Mouse (Mus musculus) neural tube, embryonic 12.5 days (tissue): ENCODE measurements at regions not wholly inside any gene's neighbourhood (a gene's known extent, or its start where the extent isn't known, plus 50 kb on each side); places are given as distances from the start of the nearest gene placed in this dataset.

Experiments
- ATAC-seq: fragments of 200-750 bp; cut with Nextera tagmentation; 2 replicates; pipeline ENCODE4 v1.8.0; 2017; ENCODE audit warnings: low read depth, mild to moderate bottlenecking, moderate TSS enrichment, moderate library complexity; ENCODE audit not compliant: low FRiP score
- H3K27ac ChIP-seq: fragments of 300-500 bp; sonication (generic); 2 replicates; pipeline ENCODE4 v1.5.1; 2016
- H3K27me3 ChIP-seq: fragments of 300-500 bp; sonication (generic); replicated peaks from 2 replicates; pipeline ENCODE4 v1.6.1; 2016; ENCODE audit warnings: mild to moderate bottlenecking
- H3K36me3 ChIP-seq: fragments of 300-500 bp; sonication (generic); 2 replicates; pipeline ENCODE4 v1.6.1; 2016; ENCODE audit warnings: mild to moderate bottlenecking
- H3K4me1 ChIP-seq: fragments of 300-500 bp; sonication (generic); 2 replicates; pipeline ENCODE4 v1.6.1; 2016
- H3K4me2 ChIP-seq: fragments of 300-500 bp; sonication (generic); replicated peaks from 2 replicates; pipeline ENCODE4 v1.6.1; 2016; ENCODE audit warnings: mild to moderate bottlenecking
- H3K4me3 ChIP-seq: fragments of 300-500 bp; sonication (generic); 2 replicates; pipeline ENCODE4 v1.5.1; 2016
- H3K9ac ChIP-seq: fragments of 300-500 bp; sonication (generic); 2 replicates; pipeline ENCODE4 v1.6.1; 2016; ENCODE audit warnings: mild to moderate bottlenecking
- H3K9me3 ChIP-seq: fragments of 300-500 bp; sonication (generic); 2 replicates; pipeline ENCODE4 v1.6.1; 2016; ENCODE audit warnings: mild to moderate bottlenecking
- WGBS: fragments of 180-500 bp; shearing (Covaris S2); methylation state at CpG from one replicate; pipeline ENCODE4 v1.1.7; 2016; 5-methylcytosine and 5-hydroxymethylcytosine counted together

DNA sequence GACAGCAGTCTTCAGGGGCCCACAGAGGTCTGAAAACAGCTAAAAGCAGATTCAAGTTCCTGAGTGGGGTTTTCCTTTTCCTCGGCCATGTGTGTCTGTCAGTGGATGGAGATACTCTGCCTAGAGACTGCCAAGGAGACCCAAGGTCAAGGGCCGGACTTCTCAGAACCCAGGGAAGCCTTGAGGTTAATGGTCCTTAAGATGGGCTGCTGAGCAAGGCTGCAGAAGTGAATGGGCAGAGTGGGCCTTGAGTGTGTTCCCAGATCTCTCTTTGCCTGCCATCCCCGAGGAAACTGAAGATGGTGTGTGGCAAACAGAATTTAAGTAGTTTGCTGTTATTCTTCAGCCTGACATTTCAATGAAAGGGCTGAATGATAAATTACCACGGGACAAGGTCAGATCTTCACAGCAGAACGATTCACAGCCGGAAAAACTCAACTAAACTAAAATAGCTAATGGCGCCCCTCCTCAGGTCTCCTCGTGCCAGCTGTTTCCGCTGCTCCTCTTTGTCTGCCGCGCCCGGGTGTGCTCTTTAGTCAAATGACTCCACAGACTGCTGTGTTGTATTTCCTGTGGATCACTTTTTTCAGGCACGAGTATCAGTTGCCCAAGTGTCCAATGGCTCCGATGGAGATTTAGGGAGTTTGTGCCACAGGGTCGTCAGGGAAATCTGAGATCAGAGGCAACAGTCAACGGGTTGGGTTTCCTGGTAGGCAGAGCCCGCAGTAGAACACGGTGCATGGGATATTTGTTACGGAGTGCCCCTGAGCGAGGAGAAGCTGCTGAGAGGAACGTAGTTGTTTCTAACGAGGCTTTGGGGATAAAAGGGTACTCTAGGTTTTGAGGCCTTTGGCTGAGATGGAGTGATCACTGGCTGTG, 93.5 kb upstream of the Tut7 start:
- H3K9ac ChIP-seq = no peak overlapping the region
- no peaks in the 10 kb centered on the region for H3K27me3 ChIP-seq
- H3K9me3 ChIP-seq = no peaks in the 10 kb centered on the region
- H3K4me2 ChIP-seq = no peak overlapping the region
- H3K4me1 ChIP-seq = 0 out of 2 replicates have a peak, but pooled peaks cover 7% of the 10 kb centered on the region
- ATAC-seq = no peak
- 56% methylated on average over 22 of the region's 22 CpGs for WGBS
- no peak overlapping the region for H3K4me3 ChIP-seq
- no peaks in the 10 kb centered on the region for H3K36me3 ChIP-seq
- no peak overlapping the region for H3K27ac ChIP-seq

- Histone ChIP-seq H3K27me3 (no peaks in the 10 kb centered on the region), H3K4me3 (no peak overlapping the region), H3K9ac (no peak overlapping the region), H3K27ac (no peak overlapping the region), H3K4me2 (no peak overlapping the region), H3K4me1 (peaks cover 8% of the 10 kb centered on the region; the same call in 1 of the 2 replicates), H3K9me3 (no peaks in the 10 kb centered on the region), H3K36me3 (no peaks in the 10 kb centered on the region)
- ATAC-seq = no peak
- WGBS = 72% methylated on average over 7 of the region's 7 CpGs
Observed at GRCm38 (mm10) chr13:59915734-59916133, 92.8 kb upstream of the Tut7 start.

- H3K4me1 ChIP-seq = peaks cover 8% of the 10 kb centered on the region; the same call in 1 of the 2 replicates
- H3K4me2 ChIP-seq = no peak overlapping the region
- H3K9ac ChIP-seq = no peak overlapping the region
- no peaks in the 10 kb centered on the region for H3K27me3 ChIP-seq
- no peaks in the 10 kb centered on the region for H3K36me3 ChIP-seq
- WGBS = 20% methylated on average over 8 of the region's 8 CpGs
- H3K9me3 ChIP-seq = no peaks in the 10 kb centered on the region
- H3K27ac ChIP-seq = no peak overlapping the region; the same call in 1 of the 2 replicates
- H3K4me3 ChIP-seq = no peak overlapping the region
- peak; percentile 63; the same call in 1 of the 2 replicates for ATAC-seq
Observed at GRCm38 (mm10) chr13:59910179-59911071, 87.5 kb upstream of the Tut7 start.

DNA sequence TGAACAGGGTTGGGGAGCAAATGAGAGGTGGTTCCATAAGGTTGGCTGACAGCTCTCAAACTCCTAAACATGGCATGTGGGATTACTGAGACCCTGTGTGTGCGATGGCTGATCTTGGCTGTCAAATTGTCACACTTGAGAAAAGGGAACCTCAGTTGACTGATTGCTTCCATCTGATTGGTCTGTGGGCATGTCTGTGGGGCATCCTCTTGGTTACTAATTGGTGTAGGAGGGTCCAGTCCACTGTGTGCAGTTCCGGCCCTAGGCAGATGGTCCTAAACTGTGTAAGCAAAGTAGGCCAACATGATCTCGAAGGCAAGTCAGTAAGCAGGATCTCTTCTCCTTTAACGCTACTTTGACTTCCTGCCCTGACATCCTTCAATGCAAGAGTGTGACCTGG, 86.5 kb upstream of the Tut7 start:
- Histone ChIP-seq H3K27me3 (no peaks in the 10 kb centered on the region), H3K4me1 (peaks cover 8% of the 10 kb centered on the region; the same call in 1 of the 2 replicates), H3K9me3 (no peaks in the 10 kb centered on the region), H3K9ac (no peak overlapping the region), H3K4me3 (no peak overlapping the region), H3K36me3 (no peaks in the 10 kb centered on the region), H3K27ac (no peak overlapping the region), H3K4me2 (no peak overlapping the region)
- ATAC-seq = no peak
- 88% methylated on average over 4 of the region's 4 CpGs for WGBS

DNA sequence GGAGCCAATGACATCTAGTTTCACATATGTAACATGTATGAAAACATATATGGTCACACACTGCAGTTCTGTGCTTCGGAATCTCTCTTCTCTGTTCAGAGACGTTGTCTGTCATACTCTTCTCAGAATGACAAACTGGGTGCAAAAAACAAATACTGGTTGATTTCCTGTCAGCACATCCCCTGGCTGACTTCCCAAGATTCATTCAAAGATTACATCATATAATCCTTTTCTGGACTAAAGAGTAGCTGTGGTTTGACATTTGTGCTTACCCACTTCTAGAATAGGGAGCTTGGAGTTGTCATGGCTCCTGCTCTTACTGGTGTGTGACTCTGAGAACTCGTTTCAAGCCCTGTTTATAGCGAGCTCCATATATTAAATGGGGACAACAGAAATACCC, 85.8 kb upstream of the Tut7 start:
- Histone ChIP-seq H3K27me3 (no peaks in the 10 kb centered on the region), H3K4me2 (no peak overlapping the region), H3K9me3 (no peaks in the 10 kb centered on the region), H3K4me1 (peaks cover 8% of the 10 kb centered on the region; the same call in 1 of the 2 replicates), H3K9ac (no peak overlapping the region), H3K36me3 (no peaks in the 10 kb centered on the region), H3K27ac (no peak overlapping the region), H3K4me3 (no peak overlapping the region)
- 90% methylated on average over 4 of the region's 4 CpGs for whole genome bisulfite sequencing
- ATAC-seq = no peak

DNA sequence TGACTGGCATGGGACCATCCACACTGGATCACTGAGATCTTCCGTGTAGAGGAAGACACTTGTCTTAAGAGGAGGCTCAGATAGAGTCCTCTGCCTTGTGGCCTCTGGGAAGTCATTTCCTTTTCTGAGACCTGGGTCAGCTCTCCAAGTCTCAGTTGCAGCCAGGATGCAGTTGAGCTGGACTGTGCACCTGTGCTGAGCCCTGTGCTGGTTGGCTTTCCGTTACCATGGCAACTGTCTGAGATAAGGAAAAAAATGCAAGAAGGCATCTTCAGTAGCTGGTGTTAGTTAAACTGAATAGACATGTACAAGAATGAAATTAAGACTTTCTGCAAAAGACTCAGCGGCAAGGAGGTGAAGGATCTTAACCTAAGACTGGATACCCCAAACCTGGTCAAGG, 82.5 kb upstream of the Tut7 start:
- Histone ChIP-seq H3K4me3 (no peak overlapping the region), H3K36me3 (no peaks in the 10 kb centered on the region), H3K9ac (no peak overlapping the region), H3K4me2 (no peak overlapping the region), H3K27me3 (no peaks in the 10 kb centered on the region), H3K4me1 (peaks cover 5% of the 10 kb centered on the region; the same call in 1 of the 2 replicates), H3K9me3 (no peaks in the 10 kb centered on the region), H3K27ac (no peak overlapping the region)
- ATAC-seq = no peak
- 82% methylated on average over 3 of the region's 3 CpGs for WGBS

GRCm38 (mm10) chr13:59904415-59904814, 81.5 kb upstream of the Tut7 start:
- Histone ChIP-seq H3K27me3 (no peaks in the 10 kb centered on the region), H3K36me3 (no peaks in the 10 kb centered on the region), H3K27ac (no peak overlapping the region), H3K4me1 (no peaks in the 10 kb centered on the region), H3K4me2 (no peak overlapping the region), H3K9ac (no peak overlapping the region), H3K4me3 (no peak overlapping the region), H3K9me3 (no peaks in the 10 kb centered on the region)
- 96% methylated on average over 1 of the region's 1 CpGs for WGBS
- ATAC-seq = no peak

DNA sequence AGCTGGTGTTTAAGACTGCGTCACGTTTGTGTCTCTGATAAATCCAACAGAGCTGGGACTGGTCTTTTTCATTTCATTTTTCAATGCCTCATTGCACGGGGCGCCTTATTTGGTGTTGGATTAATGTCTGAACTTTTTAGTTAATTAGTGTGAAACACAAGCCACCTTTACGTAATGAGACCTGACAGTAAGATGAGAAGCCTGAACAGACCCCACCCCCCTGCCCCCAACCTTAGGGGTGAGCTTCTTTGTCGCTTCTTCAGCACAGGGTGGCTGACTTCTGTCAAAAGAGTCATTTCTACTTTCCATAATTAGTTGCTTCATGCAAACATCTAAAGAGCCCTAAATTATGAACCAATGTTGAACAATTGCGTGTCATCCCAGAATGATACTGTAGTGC, 76.6 kb upstream of the Tut7 start:
- 82% methylated on average over 7 of the region's 7 CpGs for WGBS
- Histone ChIP-seq H3K36me3 (no peaks in the 10 kb centered on the region), H3K4me1 (no peaks in the 10 kb centered on the region), H3K27me3 (no peaks in the 10 kb centered on the region), H3K9me3 (no peaks in the 10 kb centered on the region), H3K4me2 (no peak overlapping the region), H3K27ac (no peak overlapping the region), H3K4me3 (no peak overlapping the region), H3K9ac (no peak overlapping the region)
- ATAC-seq = no peak

- H3K27ac ChIP-seq = no peak overlapping the region
- no peak overlapping the region for H3K4me2 ChIP-seq
- peaks cover 14% of the 10 kb centered on the region; the same call in 1 of the 2 replicates for H3K4me1 ChIP-seq
- no peaks in the 10 kb centered on the region for H3K36me3 ChIP-seq
- 92% methylated on average over 2 of the region's 2 CpGs for WGBS
- H3K9ac ChIP-seq = no peak overlapping the region
- H3K27me3 ChIP-seq = no peaks in the 10 kb centered on the region
- no peak overlapping the region for H3K4me3 ChIP-seq
- H3K9me3 ChIP-seq = no peaks in the 10 kb centered on the region
- ATAC-seq = no peak
Observed at GRCm38 (mm10) chr13:59895754-59896153, 72.8 kb upstream of the Tut7 start.

DNA sequence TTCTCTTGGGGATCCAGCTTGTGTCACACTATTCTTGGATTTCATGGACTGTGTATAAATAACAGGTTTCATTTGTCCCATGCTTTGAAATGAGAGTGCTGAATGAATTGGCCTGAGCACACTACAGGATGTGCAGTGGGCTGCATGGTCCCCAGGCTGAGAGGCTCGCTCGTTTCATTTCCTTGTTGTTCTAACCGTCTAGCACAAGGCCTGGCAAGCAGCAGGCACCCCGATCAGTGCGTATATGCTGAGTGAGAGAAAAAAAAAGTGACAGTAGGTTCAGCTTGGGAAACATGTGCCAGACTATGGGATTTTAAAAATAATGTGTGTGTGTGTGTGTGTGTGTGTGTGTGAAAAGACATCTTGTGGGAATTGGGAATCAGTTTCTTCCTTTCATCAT, 71.1 kb upstream of the Tut7 start:
- Histone ChIP-seq H3K9ac (no peak overlapping the region), H3K9me3 (no peaks in the 10 kb centered on the region), H3K4me3 (no peak overlapping the region), H3K4me2 (no peak overlapping the region), H3K4me1 (peaks cover 20% of the 10 kb centered on the region), H3K27ac (no peak overlapping the region), H3K36me3 (no peaks in the 10 kb centered on the region), H3K27me3 (no peaks in the 10 kb centered on the region)
- 59% methylated on average over 5 of the region's 5 CpGs for WGBS
- no peak for ATAC-seq

- Histone ChIP-seq H3K4me1 (peaks cover 20% of the 10 kb centered on the region), H3K27me3 (no peaks in the 10 kb centered on the region), H3K9ac (no peak overlapping the region), H3K27ac (no peak overlapping the region), H3K4me2 (no peak overlapping the region), H3K36me3 (no peaks in the 10 kb centered on the region), H3K9me3 (no peaks in the 10 kb centered on the region), H3K4me3 (no peak overlapping the region)
- 39% methylated on average over 8 of the region's 8 CpGs for WGBS
- no peak for ATAC-seq
Observed at GRCm38 (mm10) chr13:59892961-59893360, 70.0 kb upstream of the Tut7 start.

GRCm38 (mm10) chr13:59892340-59892739, 69.4 kb upstream of the Tut7 start:
- H3K9me3 ChIP-seq = no peaks in the 10 kb centered on the region
- WGBS = 3% methylated on average over 9 of the region's 9 CpGs
- H3K4me2 ChIP-seq = no peak overlapping the region
- peak; percentile 65 for ATAC-seq
- no peak overlapping the region for H3K27ac ChIP-seq
- H3K9ac ChIP-seq = no peak overlapping the region
- H3K4me1 ChIP-seq = peaks cover 20% of the 10 kb centered on the region
- no peaks in the 10 kb centered on the region for H3K36me3 ChIP-seq
- H3K4me3 ChIP-seq = no peak overlapping the region
- no peaks in the 10 kb centered on the region for H3K27me3 ChIP-seq
